ENCODE assay signal across 8 mouse cellular contexts in the genomic region with DNA sequence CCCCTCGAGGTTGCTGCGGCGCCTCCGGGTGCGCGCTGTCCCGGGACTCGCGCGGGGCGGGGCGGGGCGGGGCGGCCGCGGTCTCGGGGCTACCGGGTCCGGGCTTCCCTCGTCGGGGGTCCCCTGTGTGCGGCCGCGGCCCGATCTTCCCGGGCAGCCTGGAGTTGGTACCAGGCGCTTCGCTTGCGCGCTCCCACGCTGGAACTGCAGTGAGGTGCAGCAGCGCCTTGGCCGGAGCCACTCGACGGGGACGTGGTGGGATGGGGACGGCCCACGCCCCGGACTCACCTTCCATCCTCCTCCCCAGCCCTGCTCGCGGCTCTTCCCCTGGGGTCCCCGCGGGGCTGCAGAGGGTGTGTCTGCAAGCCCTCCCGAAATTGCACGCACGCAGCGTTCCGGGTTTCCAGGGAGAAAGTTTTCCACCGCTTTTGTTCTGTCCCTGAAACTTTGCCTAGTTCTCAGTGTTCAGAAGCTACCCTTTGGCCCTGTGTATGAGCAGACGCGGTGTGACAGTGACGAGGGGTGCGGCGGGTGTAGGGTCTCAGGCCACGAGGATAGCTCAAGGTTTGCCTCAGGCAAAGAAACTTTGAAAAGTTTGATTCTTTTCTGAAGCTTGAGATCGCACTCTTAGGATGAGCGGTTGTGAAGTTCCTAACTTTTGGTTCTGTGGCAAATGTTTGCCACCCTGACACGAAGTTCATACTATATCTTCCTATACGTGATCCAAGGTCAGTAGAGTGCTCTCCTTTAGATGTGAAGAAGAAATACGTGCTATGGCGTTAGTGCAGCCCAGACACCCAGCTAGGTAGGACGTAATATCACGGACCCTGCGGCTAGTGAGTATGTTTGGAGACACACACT. TPM values are rescaled to one million over a fixed set of nuclear protein-coding genes. Genes with fewer than 3 reads are reported as not detected.
DNase-seq lines count a peak whose midpoint lies in the region; ATAC-seq and TF ChIP-seq lines count a peak whose summit lies in the region.

No protein-coding gene starts in this region.

- peak overlapping the region; percentile 91 for H3K27ac ChIP-seq in kidney, adult 2 months (ENCODE audit: insufficient read depth, low read depth, low read length)
- H3K27ac ChIP-seq in embryonic facial prominence, embryonic 13.5 days: peak overlapping the region; percentile 88
- H3K27ac ChIP-seq in liver, embryonic 12.5 days: peak overlapping the region; percentile 66

- no peak for TF ChIP-seq CTCF in kidney, adult 2 months (conservative IDR thresholded peaks at IDR 0.05; ENCODE audit: insufficient read depth, insufficient read length, low read depth, low read length)

- H3K4me3 ChIP-seq in kidney, adult 2 months (ENCODE audit: insufficient read depth, low read depth, low read length): peak overlapping the region; percentile 77
- peak overlapping the region; percentile 84 for H3K4me3 ChIP-seq in embryonic facial prominence, embryonic 13.5 days
- peak overlapping the region; percentile 80 for H3K4me3 ChIP-seq in liver, embryonic 12.5 days

- peak; percentile 78 for ATAC-seq in embryonic facial prominence, embryonic 13.5 days (ENCODE audit: insufficient number of reproducible peaks, insufficient read depth, low FRiP score, low TSS enrichment, low read depth)
- 0 out of 4 replicates have a peak, but pooled peaks have one; percentile 5 to 14 for ATAC-seq in hematopoietic stem cell, adult 5-6 weeks (replicated peaks in 1 of 2; ENCODE audit: insufficient read depth in 1 of 2, low FRiP score in 2 of 2, low TSS enrichment in 1 of 2, low read depth in 1 of 2, poor library complexity in 2 of 2, severe bottlenecking in 2 of 2)
- peak; percentile 73 for ATAC-seq in liver, embryonic 12.5 days

- 5% methylated on average over 56 of the region's 64 CpGs for WGBS in kidney, adult 2 months
- 5% methylated on average over 47 of the region's 64 CpGs for WGBS in embryonic facial prominence, embryonic 13.5 days
- 6% methylated on average over 64 of the region's 64 CpGs for WGBS in liver, embryonic 12.5 days (ENCODE audit: insufficient replicate concordance)

- no peaks in the 10 kb centered on the region for H3K27me3 ChIP-seq in kidney, adult 2 months (replicated peaks; ENCODE audit: control insufficient read depth, insufficient read depth, low read length)
- no peaks in the 10 kb centered on the region for H3K27me3 ChIP-seq in embryonic facial prominence, embryonic 13.5 days
- peaks cover 8% of the 10 kb centered on the region; the same call in 1 of the 2 replicates for H3K27me3 ChIP-seq in liver, embryonic 12.5 days (replicated peaks)

- H3K9ac ChIP-seq in embryonic facial prominence, embryonic 13.5 days: peak overlapping the region; percentile 94
- peak overlapping the region; percentile 87 for H3K9ac ChIP-seq in liver, embryonic 12.5 days

- no peak for DNase-seq in kidney, adult 2 months
- DNase-seq in kidney, adult 11 months: no peak
- DNase-seq in ES-CJ7 (ENCODE audit: low read depth, low spot score): peak; percentile 12
- peak; percentile 17 for DNase-seq in neural tube, embryonic 10.5 days (ENCODE audit: extremely low spot score, low spot score)
- no peak for DNase-seq in frontal cortex, adult 2 months (ENCODE audit: extremely low spot score in 1 of 2, low spot score in 1 of 2)

- TF ChIP-seq POLR2A in kidney, adult 2 months (IDR thresholded peaks at IDR 0.05; ENCODE audit: low read depth, low read length): no peak

- H3K9me3 ChIP-seq in embryonic facial prominence, embryonic 13.5 days: no peaks in the 10 kb centered on the region
- no peaks in the 10 kb centered on the region for H3K9me3 ChIP-seq in liver, embryonic 12.5 days (replicated peaks)

- H3K4me2 ChIP-seq in embryonic facial prominence, embryonic 13.5 days: peak overlapping the region; percentile 79
- H3K4me2 ChIP-seq in liver, embryonic 12.5 days: peak overlapping the region; percentile 99

- no peaks in the 10 kb centered on the region for H3K36me3 ChIP-seq in kidney, adult 2 months (ENCODE audit: control insufficient read depth, insufficient read depth, low read length)
- H3K36me3 ChIP-seq in embryonic facial prominence, embryonic 13.5 days: no peaks in the 10 kb centered on the region
- H3K36me3 ChIP-seq in liver, embryonic 12.5 days: no peaks in the 10 kb centered on the region

- H3K4me1 ChIP-seq in kidney, adult 2 months (ENCODE audit: control insufficient read depth, insufficient read depth, low read length): peaks cover 6% of the 10 kb centered on the region
- peaks cover 25% of the 10 kb centered on the region for H3K4me1 ChIP-seq in embryonic facial prominence, embryonic 13.5 days
- H3K4me1 ChIP-seq in liver, embryonic 12.5 days: peaks cover 18% of the 10 kb centered on the region

RNA-seq across cellular contexts. Expression of a gene that starts 0.6 kb away (rescaled TPM):
- polyA plus RNA-seq in kidney, adult 2 months (2012; rRNA removed): 5.7 and 6.0 TPM in 2 replicates
- polyA plus RNA-seq in embryonic facial prominence, embryonic 13.5 days (2015; fragmentation: Nextera tagmentation; extraction: Ambion mirVana): 28.5 and 28.9 TPM in 2 replicates
- 9.1 and 10.4 TPM in 2 replicates for total RNA-seq in hematopoietic stem cell, adult 5-6 weeks (2017)
- polyA plus RNA-seq in liver, embryonic 12.5 days (2016; fragmentation: Nextera tagmentation; extraction: Ambion mirVana): 5.5 and 5.7 TPM in 2 replicates
- 61.6 and 67.3 TPM in 2 replicates for polyA plus RNA-seq in frontal cortex, adult 2 months (2012; rRNA removed)

Comparison
In these comparisons a context has a peak if more than half of its experiments do, and no peak if none do; other contexts are left out.
1. DNase-seq: peak in ES-CJ7 (single experiment) and neural tube, embryonic 10.5 days (single experiment); none in kidney, adult 2 months (single experiment), kidney, adult 11 months (single experiment) and frontal cortex, adult 2 months (0 of 2).
2. ATAC-seq: peak in every context shown above with its lines; median percentile 78 in embryonic facial prominence, embryonic 13.5 days; 73 in liver, embryonic 12.5 days; 10 in hematopoietic stem cell, adult 5-6 weeks.
3. Peak in every context shown above with its lines, with median percentiles within 50 percentile points of each other: H3K27ac ChIP-seq and H3K4me3 ChIP-seq.